Mouse (Mus musculus): ENCODE measurements around the gene Phactr4. TPM values are rescaled to one million over a fixed set of nuclear protein-coding genes. Genes with fewer than 3 reads are reported as not detected.

Gene Phactr4
- polyA plus RNA-seq, 1 experiment from 2014 or later = 8.1 TPM

GRCm38 (mm10) chr4:132311209-132311608 is 111.1 kb downstream of the Phactr4 start:
- H3K4me1 ChIP-seq (replicated peaks) = peaks cover 12% of the 10 kb centered on the region
- H3K27me3 ChIP-seq = no peaks in the 10 kb centered on the region
- 39% methylated on average over 1 of the region's 1 CpGs for WGBS
- H3K27ac ChIP-seq (replicated peaks) = no peak overlapping the region
- H3K4me2 ChIP-seq = no peak overlapping the region
- H3K36me3 ChIP-seq = peaks cover 48% of the 10 kb centered on the region
- H3K4me3 ChIP-seq = no peak overlapping the region
- H3K9me3 ChIP-seq = no peaks in the 10 kb centered on the region
- H3K9ac ChIP-seq = no peak overlapping the region
- ATAC-seq (ENCODE audit: low FRiP score, low read depth) = no peak

- WGBS = 27% methylated on average over 10 of the region's 10 CpGs
- Histone ChIP-seq H3K36me3 (peaks cover 42% of the 10 kb centered on the region), H3K4me2 (peak overlapping the region; percentile 59), H3K9ac (peak overlapping the region; percentile 81), H3K27ac (replicated peaks) (peak overlapping the region; percentile 92), H3K4me1 (replicated peaks) (peaks cover 12% of the 10 kb centered on the region), H3K27me3 (no peaks in the 10 kb centered on the region), H3K9me3 (no peaks in the 10 kb centered on the region), H3K4me3 (peak overlapping the region; percentile 70)
- ATAC-seq (ENCODE audit: low FRiP score, low read depth) = no peak
Measured at GRCm38 (mm10) chr4:132309849-132310472, 112.3 kb downstream of the Phactr4 start.

- Histone ChIP-seq H3K4me2 (peak overlapping the region; percentile 59), H3K4me3 (peak overlapping the region; percentile 70), H3K9me3 (no peaks in the 10 kb centered on the region), H3K27me3 (no peaks in the 10 kb centered on the region), H3K9ac (peak overlapping the region; percentile 81), H3K36me3 (peaks cover 40% of the 10 kb centered on the region), H3K4me1 (replicated peaks) (peaks cover 12% of the 10 kb centered on the region), H3K27ac (replicated peaks) (peak overlapping the region; percentile 92)
- no peak for ATAC-seq (ENCODE audit: low FRiP score, low read depth)
- under 1% methylated on average over 15 of the region's 15 CpGs for WGBS
Measured at GRCm38 (mm10) chr4:132309140-132309848, 113.0 kb downstream of the Phactr4 start.

- ATAC-seq (ENCODE audit: low FRiP score, low read depth) = peak; percentile 93
- Histone ChIP-seq H3K27ac (replicated peaks) (peak overlapping the region; percentile 92), H3K36me3 (peaks cover 35% of the 10 kb centered on the region), H3K4me3 (peak overlapping the region; percentile 70), H3K9me3 (no peaks in the 10 kb centered on the region), H3K27me3 (no peaks in the 10 kb centered on the region), H3K9ac (peak overlapping the region; percentile 81), H3K4me1 (replicated peaks) (peaks cover 12% of the 10 kb centered on the region), H3K4me2 (peak overlapping the region; percentile 59)
- under 1% methylated on average over 41 of the region's 41 CpGs for WGBS
Measured at GRCm38 (mm10) chr4:132308437-132309139, 113.7 kb downstream of the Phactr4 start.

GRCm38 (mm10) chr4:132306004-132306403 is 116.3 kb downstream of the Phactr4 start:
- H3K9ac ChIP-seq = no peak overlapping the region
- peaks cover 23% of the 10 kb centered on the region for H3K4me1 ChIP-seq (replicated peaks)
- no peak overlapping the region for H3K27ac ChIP-seq (replicated peaks)
- peaks cover 13% of the 10 kb centered on the region for H3K36me3 ChIP-seq
- H3K4me3 ChIP-seq = no peak overlapping the region
- no peak for ATAC-seq (ENCODE audit: low FRiP score, low read depth)
- no peak overlapping the region for H3K4me2 ChIP-seq
- no peaks in the 10 kb centered on the region for H3K9me3 ChIP-seq
- no peaks in the 10 kb centered on the region for H3K27me3 ChIP-seq
- WGBS = 76% methylated on average over 6 of the region's 6 CpGs

Small RNAs within 50 kb of the gene (microRNA-seq; reads per million reads assigned to microRNA genes)
- gene Gm25707 = not detected

Other genes with a start within 250 kb of the Phactr4 start
- gene Ythdf2, start 210.2 kb downstream of the Phactr4 start, polyA plus RNA-seq (2015; fragmentation: Nextera tagmentation; extraction: Ambion mirVana) = 102 and 105 TPM in 2 replicates
- gene Gmeb1, start 160.9 kb downstream of the Phactr4 start, polyA plus RNA-seq (2015; fragmentation: Nextera tagmentation; extraction: Ambion mirVana) = 38.8 and 44.0 TPM in 2 replicates
- 41.8 and 42.3 TPM in 2 replicates for gene Taf12, start 148.1 kb downstream of the Phactr4 start, polyA plus RNA-seq (2015; fragmentation: Nextera tagmentation; extraction: Ambion mirVana)
- 3.1 and 3.4 TPM in 2 replicates for gene Rab42, start 119.1 kb downstream of the Phactr4 start, polyA plus RNA-seq (2015; fragmentation: Nextera tagmentation; extraction: Ambion mirVana)
- 71.9 and 80.2 TPM in 2 replicates for gene Trnau1ap, start 93.0 kb downstream of the Phactr4 start, polyA plus RNA-seq (2015; fragmentation: Nextera tagmentation; extraction: Ambion mirVana)
- 35.4 and 40.3 TPM in 2 replicates for gene Rcc1, start 68.9 kb downstream of the Phactr4 start, polyA plus RNA-seq (2015; fragmentation: Nextera tagmentation; extraction: Ambion mirVana)
- gene Med18, start 41.4 kb upstream of the Phactr4 start, polyA plus RNA-seq (2015; fragmentation: Nextera tagmentation; extraction: Ambion mirVana) = 14.6 and 16.1 TPM in 2 replicates
- 11.1 and 11.5 TPM in 2 replicates for gene Sesn2, start 88.0 kb upstream of the Phactr4 start, polyA plus RNA-seq (2015; fragmentation: Nextera tagmentation; extraction: Ambion mirVana)
- gene Atpif1, start 111.2 kb upstream of the Phactr4 start, polyA plus RNA-seq (2015; fragmentation: Nextera tagmentation; extraction: Ambion mirVana) = 1,320 and 1,434 TPM in 2 replicates
- gene Dnajc8, start 113.1 kb upstream of the Phactr4 start, polyA plus RNA-seq (2015; fragmentation: Nextera tagmentation; extraction: Ambion mirVana) = 133 and 135 TPM in 2 replicates
- gene Ptafr, start 141.6 kb upstream of the Phactr4 start, polyA plus RNA-seq (2015; fragmentation: Nextera tagmentation; extraction: Ambion mirVana) = 0.93 and 1.2 TPM in 2 replicates
- 11.7 and 13.4 TPM in 2 replicates for gene Eya3, start 216.5 kb upstream of the Phactr4 start, polyA plus RNA-seq (2015; fragmentation: Nextera tagmentation; extraction: Ambion mirVana)